Mouse (Mus musculus) granulocyte monocyte progenitor cell, adult 5-6 weeks (primary cell): ENCODE data around the gene Nrxn1. TPM values are rescaled to one million over a fixed set of nuclear protein-coding genes. Genes with fewer than 3 reads are reported as not detected.

Experiments
- ATAC-seq: replicated peaks from 2 replicates; pipeline ENCODE4 v1.8.0; 2016; ENCODE audit warnings: mild to moderate bottlenecking, moderate TSS enrichment, inconsistent platforms; ENCODE audit not compliant: poor library complexity, severe bottlenecking
- total RNA-seq, 2 experiments: library from RNA; stranded (forward) in 1 of 2; stranded (reverse) in 1 of 2; fragments of 200-712, 200-1000 nt in 1 of 2; fragments of >200 nt in 1 of 2; fragmentation: Nextera tagmentation in 1 of 2; gene quantifications; 2 replicates each; pipeline ENCODE4 v1.2.3; 2014 to 2017

Nrxn1 gene
- total RNA-seq, 2 experiments from 2014 or later: 7.7 to 8.6 TPM

GRCm38 (mm10) chr17:90011761-90012160, 1081.1 kb downstream of the Nrxn1 start:
- peak; percentile 53 for ATAC-seq

- ATAC-seq: no peak
Observed at GRCm38 (mm10) chr17:90007438-90008109, 1085.3 kb downstream of the Nrxn1 start.

- ATAC-seq: no peak
Observed at GRCm38 (mm10) chr17:89990651-89991050, 1102.2 kb downstream of the Nrxn1 start.
